Comparison of ENCODE assay signal across 19 mouse cellular contexts in the genomic region with DNA sequence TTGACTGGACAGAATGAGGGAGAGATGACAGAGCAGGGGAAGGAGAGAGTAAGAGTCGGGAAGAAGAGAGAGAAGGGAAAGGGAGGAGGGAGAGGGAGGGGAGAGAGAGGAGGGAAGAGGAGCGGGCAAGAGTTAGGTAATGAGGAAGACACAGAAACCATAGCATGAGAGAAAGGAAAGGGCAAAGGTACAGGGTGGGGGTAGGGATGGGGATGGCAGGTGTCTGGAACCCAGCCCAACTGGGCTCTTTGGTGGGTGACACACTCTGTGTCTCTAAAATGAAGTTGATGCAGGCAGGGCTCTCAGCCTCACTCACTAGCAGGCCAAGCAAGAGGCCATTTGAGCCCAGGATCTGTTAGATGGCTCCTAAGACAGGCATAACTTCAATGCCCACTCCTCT.
DNase-seq lines count a peak whose midpoint lies in the region; ATAC-seq and TF ChIP-seq lines count a peak whose summit lies in the region.
"Had no signal": no experiment of that assay in that cellular context is flagged by ENCODE, and none has a peak within 500 bp of the region (broad histone marks: within the 10 kb centered on the region; RNA-seq: fewer than 3 reads in every experiment).

No protein-coding gene starts in this region.

- 0 out of 2 replicates have a peak overlapping the region, but pooled peaks have one; percentile 29 for H3K27ac ChIP-seq in hindbrain, embryonic 10.5 days
- H3K27ac ChIP-seq in hindbrain, postnatal 0 days, result no peak overlapping the region
- peak overlapping the region; percentile 87 for H3K27ac ChIP-seq in forebrain, embryonic 14.5 days (ENCODE audit: low read depth, low read length)
- H3K27ac ChIP-seq: embryonic facial prominence, embryonic 15.5 days; gastrocnemius, adult 2 months; heart, embryonic 13.5 days; intestine, embryonic 15.5 days had no signal

- TF ChIP-seq POLR2A in brain, embryonic 14.5 days (IDR thresholded peaks at IDR 0.05; ENCODE audit: borderline replicate concordance, extremely low read depth, insufficient read depth, insufficient read length, poor library complexity, severe bottlenecking), result no peak

- no peaks in the 10 kb centered on the region for H3K36me3 ChIP-seq in hindbrain, embryonic 10.5 days
- H3K36me3 ChIP-seq in hindbrain, postnatal 0 days (ENCODE audit: insufficient read depth, low read length), result no peaks in the 10 kb centered on the region
- H3K36me3 ChIP-seq in forebrain, embryonic 14.5 days (ENCODE audit: control insufficient read depth, insufficient read depth, low read length), result no peaks in the 10 kb centered on the region
- H3K36me3 ChIP-seq: embryonic facial prominence, embryonic 15.5 days; heart, embryonic 13.5 days; intestine, embryonic 15.5 days had no signal

- H3K9ac ChIP-seq in hindbrain, postnatal 0 days (replicated peaks; ENCODE audit: low read length), result no peak overlapping the region
- H3K9ac ChIP-seq in forebrain, embryonic 14.5 days (ENCODE audit: low read length), result no peak overlapping the region
- H3K9ac ChIP-seq: embryonic facial prominence, embryonic 15.5 days; heart, embryonic 13.5 days; intestine, embryonic 15.5 days had no signal

- no peak for TF ChIP-seq CTCF in hindbrain, postnatal 0 days (IDR thresholded peaks at IDR 0.05; ENCODE audit: low read depth)
- TF ChIP-seq CTCF in brain, embryonic 14.5 days (IDR thresholded peaks at IDR 0.05; ENCODE audit: borderline replicate concordance, extremely low read depth, insufficient read depth, insufficient read length), result no peak

- 77% methylated on average over 2 of the region's 2 CpGs for WGBS in hindbrain, embryonic 10.5 days
- WGBS in hindbrain, postnatal 0 days, result 48% methylated on average over 2 of the region's 2 CpGs
- 33% methylated on average over 2 of the region's 2 CpGs for WGBS in forebrain, embryonic 14.5 days

- no peaks in the 10 kb centered on the region for H3K27me3 ChIP-seq in hindbrain, embryonic 10.5 days (ENCODE audit: insufficient read depth, poor library complexity, severe bottlenecking)
- no peaks in the 10 kb centered on the region for H3K27me3 ChIP-seq in hindbrain, postnatal 0 days (ENCODE audit: insufficient read depth, low read length)
- H3K27me3 ChIP-seq in forebrain, embryonic 14.5 days (replicated peaks; ENCODE audit: control insufficient read depth, insufficient read depth, low read length), result no peaks in the 10 kb centered on the region
- H3K27me3 ChIP-seq: embryonic facial prominence, embryonic 15.5 days; intestine, embryonic 15.5 days; Patski had no signal

- H3K4me1 ChIP-seq in hindbrain, embryonic 10.5 days (replicated peaks), result peaks cover 20% of the 10 kb centered on the region; the same call in 1 of the 2 replicates
- H3K4me1 ChIP-seq in hindbrain, postnatal 0 days (ENCODE audit: insufficient read depth, low read length), result peaks cover 6% of the 10 kb centered on the region; the same call in 1 of the 2 replicates
- peaks cover 16% of the 10 kb centered on the region for H3K4me1 ChIP-seq in forebrain, embryonic 14.5 days (ENCODE audit: control insufficient read depth, insufficient read depth, low read length)
- H3K4me1 ChIP-seq: embryonic facial prominence, embryonic 15.5 days; heart, embryonic 13.5 days; intestine, embryonic 15.5 days had no signal

- H3K9me3 ChIP-seq in hindbrain, embryonic 10.5 days, result peaks cover 12% of the 10 kb centered on the region
- H3K9me3 ChIP-seq in hindbrain, postnatal 0 days (ENCODE audit: low read length), result no peaks in the 10 kb centered on the region
- no peaks in the 10 kb centered on the region for H3K9me3 ChIP-seq in forebrain, embryonic 14.5 days (replicated peaks; ENCODE audit: control insufficient read depth, low read length)
- H3K9me3 ChIP-seq: embryonic facial prominence, embryonic 15.5 days; intestine, embryonic 15.5 days had no signal

- H3K4me3 ChIP-seq in hindbrain, embryonic 10.5 days, result no peak overlapping the region
- no peak overlapping the region for H3K4me3 ChIP-seq in hindbrain, postnatal 0 days (ENCODE audit: low read length)
- H3K4me3 ChIP-seq in forebrain, embryonic 14.5 days (ENCODE audit: low read depth, low read length), result no peak overlapping the region
- H3K4me3 ChIP-seq: embryonic facial prominence, embryonic 15.5 days; erythroblast, embryonic 14.5 days; gastrocnemius, adult 2 months; heart, embryonic 13.5 days; intestine, embryonic 15.5 days had no signal

- no peak overlapping the region for H3K4me2 ChIP-seq in hindbrain, postnatal 0 days (ENCODE audit: low read depth, low read length)
- H3K4me2 ChIP-seq in forebrain, embryonic 14.5 days (ENCODE audit: low read length), result no peak overlapping the region
- H3K4me2 ChIP-seq: embryonic facial prominence, embryonic 15.5 days; heart, embryonic 13.5 days; intestine, embryonic 15.5 days had no signal

- DNase-seq in cerebellum, adult 8-10 months, result peak; percentile 7
- DNase-seq in hindbrain, embryonic 10.5 days (ENCODE audit: low spot score), result no peak
- DNase-seq in hindbrain, postnatal 0 days (ENCODE audit: low spot score), result no peak
- peak; percentile 83 for DNase-seq in brain, embryonic 14.5 days (ENCODE audit: low read depth)
- DNase-seq in forebrain, embryonic 14.5 days (ENCODE audit: low spot score), result peak; percentile 64
- DNase-seq in layer of hippocampus, postnatal 10 days (ENCODE audit: low spot score in 2 of 2), result no peak
- DNase-seq: adrenal gland, postnatal 14 days; embryo, embryonic 11 days; gastrocnemius, adult 2 months; gastrocnemius, postnatal 25 days; heart, postnatal 4 days; kidney, adult 18-20 months had no signal

- ATAC-seq in cerebellum, adult (ENCODE audit: insufficient number of reproducible peaks, low FRiP score, low TSS enrichment), result no peak
- no peak for ATAC-seq in hindbrain, postnatal 0 days
- ATAC-seq in forebrain, embryonic 14.5 days, result peak; percentile 56
- ATAC-seq: activated CD4-positive, CD25-positive, alpha-beta regulatory T cell, adult 4 months; intestine, embryonic 15.5 days; Patski had no signal

Comparison
In these comparisons a context has a peak if more than half of its experiments do, and no peak if none do; other contexts are left out.
1. DNase-seq: peak in cerebellum, adult 8-10 months (single experiment), brain, embryonic 14.5 days (single experiment) and forebrain, embryonic 14.5 days (single experiment); none in hindbrain, embryonic 10.5 days (single experiment), hindbrain, postnatal 0 days (single experiment) and layer of hippocampus, postnatal 10 days (0 of 2).